Mouse (Mus musculus): ENCODE data around the gene Pkhd1. TPM values are rescaled to one million over a fixed set of nuclear protein-coding genes. Genes with fewer than 3 reads are reported as not detected.
A peak's percentile ranks its signal among the peaks of the same experiment; 100 is the strongest.
"Not testable (repeated sequence)": the region's sequence is repeated elsewhere in the genome, so short reads cannot be mapped to it uniquely, and the experiment has no call there.

The Pkhd1 gene
- polyA plus RNA-seq, 1 experiment: 0.05 TPM

DNA sequence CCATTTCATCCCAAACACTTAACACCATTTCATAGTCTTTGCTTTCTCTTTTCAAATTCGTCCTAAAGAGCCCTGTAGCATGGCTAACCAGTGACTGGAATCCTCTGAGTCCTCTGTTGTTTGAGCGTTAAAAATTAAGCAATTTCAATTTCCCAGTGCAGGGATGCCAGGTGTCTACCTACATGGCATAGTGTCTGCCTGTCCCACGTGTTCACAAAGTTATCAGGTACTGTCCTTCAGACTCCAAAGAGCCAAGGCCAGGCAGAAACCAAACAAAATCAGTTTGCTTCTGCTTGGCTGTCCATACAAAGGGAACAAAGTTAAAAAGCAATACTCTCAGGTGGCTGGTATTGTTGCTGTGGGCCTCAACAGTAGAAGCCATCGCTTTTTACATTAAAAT lies 136.0 kb downstream of the Pkhd1 start:
- TF ChIP-seq POLR2A (IDR thresholded peaks at IDR 0.05; ENCODE audit: borderline replicate concordance, extremely low read depth, insufficient read depth, insufficient read length, poor library complexity, severe bottlenecking): no peak
- TF ChIP-seq CTCF (IDR thresholded peaks at IDR 0.05; ENCODE audit: borderline replicate concordance, extremely low read depth, insufficient read depth, insufficient read length): no peak
- no peak for DNase-seq (ENCODE audit: low read depth)

DNA sequence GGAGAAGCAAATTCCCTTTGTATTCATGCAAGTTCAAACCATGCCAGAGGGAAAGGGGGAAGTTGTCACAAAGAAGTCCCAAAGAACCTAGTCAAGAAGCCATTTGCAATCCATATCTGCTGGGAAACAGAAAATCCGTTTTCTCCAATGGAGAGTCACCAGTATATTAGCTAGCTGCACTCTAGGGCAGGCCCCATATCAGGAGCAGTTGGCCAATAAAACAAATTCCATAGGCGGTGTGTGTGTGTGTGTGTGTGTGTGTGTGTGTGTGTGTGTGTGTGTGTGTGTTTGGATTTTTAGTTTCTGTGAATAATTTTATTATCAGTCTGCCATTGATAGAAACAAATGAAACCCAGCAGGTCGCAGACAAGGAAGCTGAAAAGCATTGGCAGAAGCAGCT lies 139.2 kb downstream of the Pkhd1 start:
- peak; percentile 35 for DNase-seq (ENCODE audit: low read depth)
- TF ChIP-seq CTCF (IDR thresholded peaks at IDR 0.05; ENCODE audit: borderline replicate concordance, extremely low read depth, insufficient read depth, insufficient read length) (no peak), POLR2A (IDR thresholded peaks at IDR 0.05; ENCODE audit: borderline replicate concordance, extremely low read depth, insufficient read depth, insufficient read length, poor library complexity, severe bottlenecking) (no peak)

DNA sequence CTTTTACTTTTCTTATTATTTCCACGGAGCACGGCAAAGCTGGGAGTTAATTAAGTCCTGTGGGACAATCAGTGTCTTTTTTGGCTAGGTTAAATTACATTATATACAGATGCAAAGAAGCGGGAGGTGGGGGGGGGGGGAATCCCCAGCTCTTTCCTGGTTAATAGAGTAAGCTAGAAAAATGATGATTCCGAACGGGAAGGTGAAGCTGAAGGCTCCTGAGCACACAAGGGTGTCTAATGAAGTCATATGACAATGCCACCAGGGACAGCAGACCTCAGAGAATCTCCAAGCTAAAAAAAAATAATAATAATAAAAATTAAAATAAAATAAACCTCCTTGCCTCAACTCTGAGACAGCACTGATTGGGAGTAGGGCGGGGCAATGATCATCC lies 139.6 kb downstream of the Pkhd1 start:
- no peak for TF ChIP-seq POLR2A (IDR thresholded peaks at IDR 0.05; ENCODE audit: borderline replicate concordance, extremely low read depth, insufficient read depth, insufficient read length, poor library complexity, severe bottlenecking)
- TF ChIP-seq CTCF (IDR thresholded peaks at IDR 0.05; ENCODE audit: borderline replicate concordance, extremely low read depth, insufficient read depth, insufficient read length): no peak
- DNase-seq (ENCODE audit: low read depth): no peak

DNA sequence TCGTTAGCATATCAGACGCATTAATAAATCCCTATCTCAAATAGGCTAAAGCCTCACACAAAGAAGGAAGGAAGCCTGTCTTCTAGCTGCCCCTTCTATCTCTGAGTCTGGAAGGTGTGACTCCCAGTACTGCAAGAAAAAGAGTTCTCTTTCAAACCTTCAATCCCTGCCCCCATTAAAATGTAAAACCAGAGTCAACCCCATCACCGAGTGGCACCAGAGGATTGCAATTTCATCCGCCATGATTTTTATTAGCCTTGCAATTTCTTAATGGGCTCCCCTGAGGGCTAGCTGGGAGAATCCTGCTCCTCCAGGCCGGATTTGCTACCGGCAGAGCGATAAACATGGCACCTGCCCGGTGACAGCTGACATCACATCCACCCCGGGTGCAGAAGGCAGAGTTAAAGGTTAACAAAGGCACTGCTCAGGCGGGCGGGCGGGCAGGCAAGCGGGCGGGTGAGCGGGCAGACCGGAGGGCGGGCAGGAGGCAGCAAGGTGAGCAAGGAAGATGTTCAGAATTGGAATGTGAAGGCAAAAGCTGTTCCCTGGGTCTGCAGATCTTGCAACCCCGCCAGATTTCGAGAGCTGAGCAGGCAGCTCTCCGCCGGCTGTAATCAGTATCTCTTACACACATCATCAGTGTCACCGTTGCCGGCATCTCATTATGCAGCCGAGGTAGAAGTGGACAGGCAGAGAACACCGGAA lies 140.2 kb downstream of the Pkhd1 start:
- DNase-seq (ENCODE audit: low read depth): peak; percentile 78
- no peak for TF ChIP-seq POLR2A (IDR thresholded peaks at IDR 0.05; ENCODE audit: borderline replicate concordance, extremely low read depth, insufficient read depth, insufficient read length, poor library complexity, severe bottlenecking)
- TF ChIP-seq CTCF (IDR thresholded peaks at IDR 0.05; ENCODE audit: borderline replicate concordance, extremely low read depth, insufficient read depth, insufficient read length): no peak

DNA sequence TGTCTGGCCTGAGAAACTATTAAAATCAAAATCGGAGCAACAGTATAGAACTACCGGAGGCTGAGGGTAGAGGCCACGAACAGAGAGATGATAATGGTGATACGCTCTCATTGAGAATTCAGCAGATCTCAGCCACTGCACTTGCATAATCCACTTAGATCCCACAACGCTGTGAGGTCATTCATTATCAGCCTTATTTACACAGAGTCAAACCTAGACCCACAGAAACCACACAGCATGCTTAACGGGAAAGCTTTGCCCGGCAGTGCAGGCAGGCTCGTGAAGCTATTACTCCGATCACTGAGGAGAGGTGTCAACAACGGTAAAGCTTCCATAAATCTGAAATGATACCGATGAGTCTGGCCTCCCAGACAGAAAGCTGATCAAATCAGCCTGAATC lies 147.1 kb downstream of the Pkhd1 start:
- peak; percentile 12 for DNase-seq (ENCODE audit: low read depth)
- TF ChIP-seq CTCF (IDR thresholded peaks at IDR 0.05; ENCODE audit: borderline replicate concordance, extremely low read depth, insufficient read depth, insufficient read length): no peak
- TF ChIP-seq POLR2A (IDR thresholded peaks at IDR 0.05; ENCODE audit: borderline replicate concordance, extremely low read depth, insufficient read depth, insufficient read length, poor library complexity, severe bottlenecking): no peak

DNA sequence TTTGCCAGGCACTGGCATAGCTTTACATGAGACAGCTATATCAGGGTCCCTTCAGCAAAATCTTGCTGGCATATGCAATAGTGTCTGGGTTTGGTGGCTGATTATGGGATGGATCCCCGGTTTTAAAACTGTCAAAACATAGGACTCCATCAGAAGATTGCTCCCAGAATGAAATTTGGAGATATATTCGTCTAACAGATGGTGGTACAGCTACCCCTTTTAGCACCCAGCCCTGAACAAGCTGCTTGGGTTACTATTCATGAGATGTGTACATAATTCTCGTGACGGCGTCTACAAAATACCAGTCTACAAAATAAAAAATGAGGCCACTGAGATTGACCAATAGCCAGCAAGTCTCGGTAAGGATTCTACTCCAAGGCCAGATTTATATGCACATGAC lies 147.5 kb downstream of the Pkhd1 start:
- peak; percentile 52 for DNase-seq (ENCODE audit: low read depth)

DNA sequence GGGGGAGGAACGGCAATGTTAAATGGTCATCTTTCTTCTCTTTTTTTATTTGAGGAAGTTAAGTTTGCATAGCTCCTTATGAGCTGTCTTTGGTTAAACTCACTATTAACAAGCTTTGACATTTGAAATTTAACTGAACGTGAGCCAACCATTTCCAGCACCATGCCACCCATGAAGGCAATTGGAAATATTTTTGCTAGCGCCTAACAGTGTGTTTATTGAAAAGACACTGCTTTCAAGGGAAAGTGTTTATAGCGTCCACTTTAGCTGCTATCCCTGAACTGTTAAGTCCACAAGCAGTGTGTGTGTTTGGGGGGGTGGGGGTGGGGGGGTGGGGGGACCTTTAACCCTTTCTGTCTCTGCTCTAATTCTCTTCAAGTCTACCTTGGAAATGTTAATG lies 151.4 kb downstream of the Pkhd1 start:
- DNase-seq (ENCODE audit: low read depth): no peak
- TF ChIP-seq CTCF (IDR thresholded peaks at IDR 0.05; ENCODE audit: borderline replicate concordance, extremely low read depth, insufficient read depth, insufficient read length) (no peak), POLR2A (IDR thresholded peaks at IDR 0.05; ENCODE audit: borderline replicate concordance, extremely low read depth, insufficient read depth, insufficient read length, poor library complexity, severe bottlenecking) (no peak)

More for the DNA sequence above, 147.5 kb downstream of the Pkhd1 start:
- no peak for TF ChIP-seq POLR2A (IDR thresholded peaks at IDR 0.05; ENCODE audit: borderline replicate concordance, extremely low read depth, insufficient read depth, insufficient read length, poor library complexity, severe bottlenecking)
- TF ChIP-seq CTCF (IDR thresholded peaks at IDR 0.05; ENCODE audit: borderline replicate concordance, extremely low read depth, insufficient read depth, insufficient read length): no peak

DNA sequence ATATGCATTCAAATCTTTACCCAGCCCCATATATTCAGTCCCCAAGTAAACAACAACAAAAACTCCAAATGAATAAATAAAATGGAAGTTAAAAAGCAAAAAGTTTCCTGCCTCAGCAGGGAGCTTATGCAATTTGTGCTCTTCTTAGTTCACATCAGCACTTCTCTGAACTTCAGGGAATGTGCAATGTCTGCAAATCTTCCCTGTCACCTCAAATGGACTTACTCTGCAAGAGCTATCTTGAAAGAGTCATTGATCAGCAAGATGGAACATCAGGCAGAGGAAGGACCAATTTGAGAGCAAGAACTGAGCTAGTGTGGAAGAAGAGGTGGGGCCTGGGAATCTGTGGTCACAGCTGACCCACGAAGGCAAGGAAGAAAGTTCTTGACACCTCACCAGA lies 163.2 kb downstream of the Pkhd1 start:
- DNase-seq (ENCODE audit: low read depth): no peak
- no peak for TF ChIP-seq POLR2A (IDR thresholded peaks at IDR 0.05; ENCODE audit: borderline replicate concordance, extremely low read depth, insufficient read depth, insufficient read length, poor library complexity, severe bottlenecking)
- TF ChIP-seq CTCF (IDR thresholded peaks at IDR 0.05; ENCODE audit: borderline replicate concordance, extremely low read depth, insufficient read depth, insufficient read length): no peak

DNA sequence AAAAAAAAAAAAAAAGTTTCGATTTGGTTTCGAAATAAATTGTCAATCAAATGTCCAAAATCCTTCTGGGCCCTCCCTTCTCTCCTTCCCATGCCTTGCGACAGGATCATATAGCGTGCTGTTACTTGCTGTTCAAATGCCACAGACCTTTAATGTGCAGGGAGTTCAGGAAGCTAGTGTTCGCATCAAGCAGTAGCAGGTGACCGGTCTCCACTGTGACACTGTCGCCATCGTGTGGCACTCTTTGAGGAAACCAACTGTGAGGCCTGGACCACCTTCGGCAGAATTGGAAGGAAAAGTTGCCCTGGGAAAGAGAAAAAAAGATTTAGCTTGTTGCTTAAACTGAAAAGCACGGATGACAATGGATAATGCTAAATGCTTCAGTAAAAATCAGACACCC lies 167.8 kb downstream of the Pkhd1 start:
- peak; percentile 84 for DNase-seq (ENCODE audit: low read depth)
- TF ChIP-seq CTCF (IDR thresholded peaks at IDR 0.05; ENCODE audit: borderline replicate concordance, extremely low read depth, insufficient read depth, insufficient read length) (peak; percentile 86), POLR2A (IDR thresholded peaks at IDR 0.05; ENCODE audit: borderline replicate concordance, extremely low read depth, insufficient read depth, insufficient read length, poor library complexity, severe bottlenecking) (no peak)

DNA sequence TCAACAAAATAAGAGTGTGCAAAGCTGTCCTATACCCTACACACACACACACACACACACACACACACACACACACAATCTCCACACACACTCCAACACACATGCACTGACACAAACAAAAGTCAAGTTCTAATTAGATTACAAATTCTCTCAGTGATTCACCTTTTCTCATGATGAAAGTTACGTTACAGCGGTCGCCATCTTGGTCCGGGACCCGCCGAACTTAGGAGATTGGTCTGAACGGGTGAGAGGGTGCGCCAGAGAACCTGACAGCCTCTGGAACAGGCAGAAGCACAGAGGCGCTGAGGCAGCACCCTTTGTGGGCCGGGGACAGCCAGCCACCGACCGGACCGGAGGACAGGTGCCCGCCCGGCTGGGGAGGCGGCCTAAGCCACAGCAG lies 185.8 kb downstream of the Pkhd1 start:
- DNase-seq (ENCODE audit: low read depth): not testable (repeated sequence)

DNA sequence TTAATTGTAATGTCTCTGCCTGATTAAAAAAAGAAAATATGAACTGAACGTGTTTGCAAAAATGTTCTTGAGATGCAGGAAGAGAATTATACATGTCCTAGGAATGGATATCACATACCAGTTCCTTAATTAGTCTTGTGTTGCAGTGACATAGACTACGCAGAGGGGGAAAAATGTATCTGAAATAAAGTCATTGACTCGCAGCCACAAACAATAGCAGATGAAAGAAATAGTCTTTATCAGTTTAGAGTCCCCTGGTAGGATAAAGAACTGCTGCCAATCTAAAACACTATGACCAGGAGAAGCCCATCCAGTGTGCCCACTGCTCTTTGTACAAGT lies 188.8 kb downstream of the Pkhd1 start:
- no peak for DNase-seq (ENCODE audit: low read depth)
- no peak for TF ChIP-seq POLR2A (IDR thresholded peaks at IDR 0.05; ENCODE audit: borderline replicate concordance, extremely low read depth, insufficient read depth, insufficient read length, poor library complexity, severe bottlenecking)
- no peak for TF ChIP-seq CTCF (IDR thresholded peaks at IDR 0.05; ENCODE audit: borderline replicate concordance, extremely low read depth, insufficient read depth, insufficient read length)

DNA sequence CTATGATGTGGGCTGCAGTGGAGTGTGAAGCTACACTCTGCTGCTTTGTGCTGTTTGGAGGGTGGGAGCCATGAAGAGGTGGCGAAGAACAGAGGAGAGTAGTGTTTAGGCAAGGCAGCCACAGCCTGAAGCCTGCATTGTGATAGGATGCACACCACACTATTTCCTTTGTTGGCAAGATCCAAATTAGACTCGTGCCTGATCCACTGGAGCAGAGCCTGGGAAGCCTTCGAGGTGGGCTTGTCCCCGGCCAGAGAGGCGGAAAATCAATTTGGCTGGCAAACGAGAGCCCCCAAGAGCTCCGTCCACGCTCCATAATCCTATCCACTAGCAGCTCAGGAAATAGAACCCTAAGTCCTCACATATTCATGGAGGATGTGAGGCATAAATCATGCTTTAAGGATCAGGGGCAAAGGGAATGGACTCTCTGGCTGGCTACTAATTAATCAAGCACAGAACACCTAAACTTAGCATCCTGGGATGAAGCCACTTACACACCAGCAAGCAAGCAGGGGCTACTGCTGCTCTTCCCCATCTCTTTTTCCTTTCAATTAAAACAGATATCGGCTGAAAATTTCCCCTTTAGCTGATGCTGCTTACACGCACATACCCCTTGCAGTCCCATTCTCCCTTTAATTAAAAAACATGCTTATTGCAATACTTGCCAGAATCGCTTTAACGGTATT lies 189.4 kb downstream of the Pkhd1 start:
- TF ChIP-seq POLR2A (IDR thresholded peaks at IDR 0.05; ENCODE audit: borderline replicate concordance, extremely low read depth, insufficient read depth, insufficient read length, poor library complexity, severe bottlenecking): no peak
- peak; percentile 91 for DNase-seq (ENCODE audit: low read depth)
